Mouse (Mus musculus) kidney, postnatal 36 days (tissue): Measurements from ENCODE around the gene Psmc3.
"Not testable (repeated sequence)": the region's sequence is repeated elsewhere in the genome, so short reads cannot be mapped to it uniquely, and the experiment has no call there.

Source experiments
- DNase-seq, 2 experiments: peaks; one replicate each; pipeline ENCODE4 v3.0.0; 2021 to 2022; ENCODE audit warnings: mixed read lengths in 2 of 2

Psmc3 gene

DNA sequence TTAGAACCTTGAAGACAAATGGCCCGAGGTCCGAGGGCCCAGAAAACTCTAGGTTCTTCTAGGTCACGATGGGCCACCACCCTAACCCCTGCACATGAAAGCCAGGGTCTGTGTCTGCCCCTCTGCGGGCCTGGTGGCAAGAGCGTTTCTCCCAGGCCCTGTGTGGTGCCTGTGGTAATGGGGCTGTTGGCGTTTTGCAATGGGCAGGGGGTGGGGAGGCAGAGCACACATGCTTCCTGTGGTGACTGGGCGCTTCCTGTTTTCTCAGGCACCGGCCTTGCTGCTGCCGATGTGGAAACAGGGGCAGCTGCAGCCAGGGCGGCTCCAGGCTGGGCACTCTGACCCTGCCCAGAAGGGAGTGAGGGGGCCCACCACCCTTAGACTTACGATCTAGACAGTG lies 29.0 kb downstream of the Psmc3 start:
- DNase-seq = peak; percentile 48 to 63

- no peak for DNase-seq
Measured at GRCm38 (mm10) chr2:91083366-91083940, 29.6 kb downstream of the Psmc3 start.

DNA sequence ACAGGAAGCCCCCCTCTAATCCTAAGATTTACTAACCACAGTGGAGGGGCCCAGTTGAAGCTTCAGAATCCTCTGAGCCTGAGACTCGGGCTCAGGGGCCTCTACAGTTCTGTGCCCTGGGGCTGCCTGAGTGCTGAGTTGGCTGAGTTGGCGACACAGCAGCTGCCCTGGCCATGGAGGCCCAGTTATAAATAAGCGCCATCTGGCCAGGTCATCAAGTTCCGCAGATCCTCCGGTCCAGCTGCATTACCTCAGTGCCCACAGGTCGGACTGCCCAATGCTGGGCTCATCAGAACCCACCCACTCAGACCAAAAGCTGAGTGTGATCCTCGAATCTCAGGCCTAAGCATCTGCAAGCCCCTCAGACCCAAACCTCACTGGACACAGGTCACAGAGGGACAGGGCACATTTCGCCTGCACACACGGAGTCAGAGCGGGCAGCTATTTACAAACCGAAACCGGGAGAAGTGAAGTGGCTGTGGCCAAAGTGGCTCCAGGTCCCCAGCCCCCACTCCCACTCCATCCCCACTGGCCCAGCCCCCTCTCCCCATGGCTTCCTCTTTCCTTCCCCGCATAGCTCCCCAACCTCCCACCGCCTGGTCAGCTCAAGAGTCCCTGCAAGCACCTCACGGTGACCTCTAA lies 30.5 kb downstream of the Psmc3 start:
- DNase-seq = peak in 1 of 2 experiments; percentile 37

DNA sequence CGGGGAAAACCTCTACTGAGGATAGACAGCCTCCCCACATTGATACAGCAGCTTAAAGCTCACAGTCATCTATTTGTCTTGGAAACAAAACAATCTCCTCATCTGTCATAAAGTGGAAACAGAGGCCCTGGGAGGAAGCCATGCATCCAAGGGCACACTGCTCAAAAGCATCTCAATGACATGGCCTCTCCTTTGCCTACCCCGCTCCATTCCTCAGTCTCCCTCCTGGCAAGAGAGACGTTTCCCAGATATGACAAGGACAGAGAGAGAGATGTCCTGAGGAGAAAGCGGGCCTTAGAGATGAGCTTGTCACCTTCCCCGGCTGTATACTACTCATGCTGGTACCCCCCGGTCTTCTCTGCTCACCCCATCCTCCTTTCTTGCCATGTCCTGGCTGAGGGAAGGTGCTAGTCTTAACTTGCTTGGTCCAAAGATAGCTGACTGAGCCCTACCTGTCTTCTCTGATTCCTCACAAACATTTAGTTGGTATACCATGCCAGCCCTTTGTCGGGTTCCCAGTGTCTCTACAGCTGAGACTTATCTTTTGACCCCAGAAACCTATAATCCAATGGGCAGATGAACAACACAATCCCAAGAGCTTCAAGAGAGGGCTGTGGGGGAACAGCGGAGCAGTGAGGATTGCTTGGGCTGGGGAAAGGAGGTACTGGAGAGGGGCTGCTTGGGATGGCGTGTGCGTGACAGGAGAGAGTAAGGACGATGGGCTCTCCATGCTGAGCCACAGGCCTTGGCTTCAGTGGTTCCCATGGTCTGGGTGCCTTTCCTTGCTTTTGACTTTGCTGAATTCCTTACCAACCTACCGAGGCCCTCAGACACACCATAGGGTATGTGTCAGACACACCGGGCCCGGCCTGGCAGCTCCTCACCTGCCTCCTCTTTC lies 31.9 kb downstream of the Psmc3 start:
- DNase-seq = no peak

- no peak for DNase-seq
Measured at GRCm38 (mm10) chr2:91086392-91087237, 32.8 kb downstream of the Psmc3 start.

DNA sequence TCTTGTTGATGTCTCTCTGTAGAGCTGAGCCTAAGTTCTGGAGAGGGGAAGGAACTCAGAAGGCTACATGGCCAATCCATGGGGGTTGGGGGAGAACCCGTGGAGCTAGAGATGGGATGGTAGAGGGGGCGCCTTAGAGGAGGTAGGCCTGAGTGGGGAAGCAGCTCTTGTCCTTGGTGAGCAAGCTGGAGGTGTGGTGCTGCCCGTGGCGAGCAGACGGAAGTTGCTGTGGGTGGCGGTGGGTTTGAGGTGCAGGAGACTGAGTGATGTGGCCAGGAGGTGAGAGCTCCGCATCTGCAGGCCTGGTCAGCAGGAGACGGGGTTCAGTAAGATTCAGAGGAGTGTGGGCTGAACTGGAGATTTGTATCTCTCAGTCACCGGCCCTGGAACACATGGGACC lies 33.6 kb downstream of the Psmc3 start:
- DNase-seq = no peak

- DNase-seq = no peak
Measured at GRCm38 (mm10) chr2:91088987-91089386, 35.2 kb downstream of the Psmc3 start.

DNA sequence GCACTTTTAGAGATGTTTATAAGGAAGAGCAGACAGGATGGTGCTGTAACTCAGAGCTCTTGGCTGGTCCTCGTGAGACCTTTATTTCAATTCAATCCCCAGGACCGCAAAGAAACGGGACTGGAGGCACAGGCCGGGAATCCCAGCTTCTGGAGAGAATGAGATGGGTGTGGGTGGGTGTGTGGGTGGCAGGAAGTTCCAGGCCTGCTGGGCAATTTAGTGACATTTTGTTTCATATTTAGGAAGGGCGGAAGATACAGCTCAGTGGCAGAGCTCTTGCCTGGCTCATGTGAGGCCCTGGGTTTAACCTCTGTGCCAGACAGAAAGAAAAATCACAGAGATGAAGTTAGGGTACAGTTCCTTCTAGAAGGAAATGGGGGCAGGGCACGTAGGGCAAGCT lies 36.4 kb downstream of the Psmc3 start:
- no peak for DNase-seq

- no peak for DNase-seq
Measured at GRCm38 (mm10) chr2:91090827-91091226, 37.0 kb downstream of the Psmc3 start.

- DNase-seq = peak in 1 of 2 experiments; percentile 38
Measured at GRCm38 (mm10) chr2:91096524-91096923, 42.7 kb downstream of the Psmc3 start.

GRCm38 (mm10) chr2:91097015-91097414 lies 43.2 kb downstream of the Psmc3 start:
- DNase-seq = no peak

DNA sequence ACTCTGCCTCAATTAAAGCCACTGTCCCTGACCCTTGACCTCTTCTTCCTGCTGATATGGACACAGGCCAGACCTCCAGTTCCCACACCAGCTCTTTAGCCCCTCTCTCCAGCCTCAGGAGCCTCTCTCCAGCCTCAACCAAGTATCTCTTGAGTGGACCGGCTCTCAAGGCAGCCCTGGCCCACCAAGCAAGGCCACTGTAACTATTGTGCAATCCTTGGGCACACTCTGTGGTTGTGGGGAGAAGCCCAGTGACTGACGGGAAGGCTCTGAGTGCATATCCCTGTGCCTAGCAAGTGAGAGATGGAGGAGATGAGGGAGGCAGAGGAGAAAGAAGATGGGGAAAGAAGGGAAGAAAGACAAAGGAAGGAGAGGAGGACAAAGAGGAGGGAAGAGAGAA lies 44.3 kb downstream of the Psmc3 start:
- DNase-seq = no peak

GRCm38 (mm10) chr2:91101124-91101740 lies 47.4 kb downstream of the Psmc3 start:
- DNase-seq = peak; percentile 88 to 98

GRCm38 (mm10) chr2:91108156-91108555 lies 54.3 kb downstream of the Psmc3 start:
- DNase-seq = no peak

GRCm38 (mm10) chr2:91109241-91109640 lies 55.4 kb downstream of the Psmc3 start:
- DNase-seq = no peak

GRCm38 (mm10) chr2:91109807-91110385 lies 56.1 kb downstream of the Psmc3 start:
- no peak for DNase-seq

- DNase-seq = no peak
Measured at GRCm38 (mm10) chr2:91110429-91110828, 56.6 kb downstream of the Psmc3 start.

GRCm38 (mm10) chr2:91111832-91112231 lies 58.0 kb downstream of the Psmc3 start:
- not testable (repeated sequence) for DNase-seq

GRCm38 (mm10) chr2:91112491-91112890 lies 58.7 kb downstream of the Psmc3 start:
- peak; percentile 40 to 44 for DNase-seq

- DNase-seq = no peak
Measured at GRCm38 (mm10) chr2:91113334-91113733, 59.5 kb downstream of the Psmc3 start.

- no peak for DNase-seq
Measured at GRCm38 (mm10) chr2:91113852-91114251, 60.0 kb downstream of the Psmc3 start.
